Mouse (Mus musculus) heart, embryonic 12.5 days (tissue): ENCODE data around the gene Rab3gap2. TPM values are rescaled to one million over a fixed set of nuclear protein-coding genes. Genes with fewer than 3 reads are reported as not detected.

Source experiments
- ATAC-seq: fragments of 200-750 bp; cut with Nextera tagmentation; 2 replicates; pipeline ENCODE4 v1.8.0; 2017; ENCODE audit warnings: moderate TSS enrichment, moderate library complexity; ENCODE audit not compliant: insufficient number of reproducible peaks, low FRiP score
- H3K27ac ChIP-seq: fragments of 300-500 bp; sonication (generic); 2 replicates; pipeline ENCODE4 v1.5.1; 2016; ENCODE audit warnings: mild to moderate bottlenecking, moderate library complexity; ENCODE audit not compliant: poor library complexity, severe bottlenecking
- H3K27me3 ChIP-seq: fragments of 300-500 bp; sonication (generic); replicated peaks from 2 replicates; pipeline ENCODE4 v1.6.1; 2016; ENCODE audit warnings: mild to moderate bottlenecking, moderate library complexity
- H3K36me3 ChIP-seq: fragments of 300-500 bp; sonication (generic); 2 replicates; pipeline ENCODE4 v1.6.1; 2016; ENCODE audit warnings: mild to moderate bottlenecking, moderate library complexity
- H3K4me1 ChIP-seq: fragments of 300-500 bp; sonication (generic); replicated peaks from 2 replicates; pipeline ENCODE4 v1.6.1; 2016; ENCODE audit warnings: mild to moderate bottlenecking
- H3K4me2 ChIP-seq: fragments of 300-500 bp; sonication (generic); 2 replicates; pipeline ENCODE4 v1.6.1; 2016; ENCODE audit warnings: mild to moderate bottlenecking, moderate library complexity
- H3K4me3 ChIP-seq: fragments of 300-500 bp; sonication (generic); 2 replicates; pipeline ENCODE4 v1.5.1; 2016; ENCODE audit warnings: mild to moderate bottlenecking
- H3K9ac ChIP-seq: fragments of 300-500 bp; sonication (generic); 2 replicates; pipeline ENCODE4 v1.6.1; 2016; ENCODE audit warnings: mild to moderate bottlenecking, moderate library complexity
- H3K9me3 ChIP-seq: fragments of 300-500 bp; sonication (generic); replicated peaks from 2 replicates; pipeline ENCODE4 v1.6.1; 2016; ENCODE audit warnings: mild to moderate bottlenecking, moderate library complexity
- WGBS: fragments of 180-500 bp; shearing (Covaris S2); methylation state at CpG from one replicate; pipeline ENCODE4 v1.1.7; 2016; 5-methylcytosine and 5-hydroxymethylcytosine counted together
- polyA plus RNA-seq: library from polyadenylated mRNA; unstranded; fragments of >200 nt; fragmentation: Nextera tagmentation; extraction: Ambion mirVana; gene quantifications from 2 replicates; pipeline ENCODE4 v1.2.1, GENCODE M21; 2016

The Rab3gap2 gene
- polyA plus RNA-seq, 1 experiment from 2014 or later, result 19.1 TPM

- no peak overlapping the region for H3K4me3 ChIP-seq
These were observed 23.0 kb downstream of the Rab3gap2 start for GRCm38 (mm10) chr1:185226889-185227288.

GRCm38 (mm10) chr1:185227766-185228165, 23.8 kb downstream of the Rab3gap2 start:
- Histone ChIP-seq H3K4me3 (no peak overlapping the region), H3K9ac (no peak overlapping the region), H3K27ac (no peak overlapping the region), H3K9me3 (no peaks in the 10 kb centered on the region), H3K4me1 (peaks cover 8% of the 10 kb centered on the region), H3K4me2 (no peak overlapping the region), H3K36me3 (peaks cover 31% of the 10 kb centered on the region), H3K27me3 (no peaks in the 10 kb centered on the region)
- ATAC-seq, result no peak
- 84% methylated on average over 7 of the region's 7 CpGs for WGBS

More at GRCm38 (mm10) chr1:185226889-185227288, 23.0 kb downstream of the Rab3gap2 start:
- no peaks in the 10 kb centered on the region for H3K9me3 ChIP-seq
- 87% methylated on average over 6 of the region's 6 CpGs for WGBS
- H3K27me3 ChIP-seq, result no peaks in the 10 kb centered on the region
- H3K36me3 ChIP-seq, result peaks cover 40% of the 10 kb centered on the region
- ATAC-seq, result no peak
- peaks cover 8% of the 10 kb centered on the region for H3K4me1 ChIP-seq
- no peak overlapping the region for H3K4me2 ChIP-seq
- H3K27ac ChIP-seq, result no peak overlapping the region
- H3K9ac ChIP-seq, result no peak overlapping the region

- peak; percentile 87 for ATAC-seq
- 49% methylated on average over 7 of the region's 7 CpGs for WGBS
- Histone ChIP-seq H3K4me2 (no peak overlapping the region; the same call in 1 of the 2 replicates), H3K4me1 (peaks cover 14% of the 10 kb centered on the region), H3K36me3 (peaks cover 31% of the 10 kb centered on the region), H3K27me3 (no peaks in the 10 kb centered on the region), H3K27ac (peak overlapping the region; percentile 66), H3K9me3 (no peaks in the 10 kb centered on the region), H3K4me3 (no peak overlapping the region), H3K9ac (no peak overlapping the region)
These were observed 25.7 kb downstream of the Rab3gap2 start for GRCm38 (mm10) chr1:185229406-185230201.

- Histone ChIP-seq H3K9ac (no peak overlapping the region), H3K4me2 (no peak overlapping the region), H3K36me3 (peaks cover 48% of the 10 kb centered on the region), H3K4me3 (no peak overlapping the region), H3K27ac (no peak overlapping the region), H3K27me3 (no peaks in the 10 kb centered on the region), H3K9me3 (no peaks in the 10 kb centered on the region), H3K4me1 (peaks cover 6% of the 10 kb centered on the region; the same call in 1 of the 2 replicates)
- 94% methylated on average over 5 of the region's 5 CpGs for WGBS
- no peak for ATAC-seq
These were observed 31.9 kb downstream of the Rab3gap2 start for GRCm38 (mm10) chr1:185235837-185236236.

- WGBS, result 83% methylated on average over 4 of the region's 4 CpGs
- peaks cover 55% of the 10 kb centered on the region for H3K36me3 ChIP-seq
These were observed 32.6 kb downstream of the Rab3gap2 start for GRCm38 (mm10) chr1:185236530-185236929.

GRCm38 (mm10) chr1:185243013-185243412, 39.1 kb downstream of the Rab3gap2 start:
- H3K27me3 ChIP-seq, result no peaks in the 10 kb centered on the region
- H3K4me1 ChIP-seq, result no peaks in the 10 kb centered on the region
- H3K9me3 ChIP-seq, result no peaks in the 10 kb centered on the region
- ATAC-seq, result no peak
- 89% methylated on average over 8 of the region's 8 CpGs for WGBS
- H3K27ac ChIP-seq, result no peak overlapping the region
- no peak overlapping the region for H3K4me3 ChIP-seq
- no peak overlapping the region for H3K9ac ChIP-seq
- H3K4me2 ChIP-seq, result no peak overlapping the region
- peaks cover 74% of the 10 kb centered on the region for H3K36me3 ChIP-seq

More at GRCm38 (mm10) chr1:185236530-185236929, 32.6 kb downstream of the Rab3gap2 start:
- Histone ChIP-seq H3K4me2 (no peak overlapping the region), H3K4me3 (no peak overlapping the region), H3K27me3 (no peaks in the 10 kb centered on the region), H3K27ac (no peak overlapping the region), H3K4me1 (peaks cover 6% of the 10 kb centered on the region; the same call in 1 of the 2 replicates), H3K9me3 (no peaks in the 10 kb centered on the region), H3K9ac (no peak overlapping the region)
- no peak for ATAC-seq

GRCm38 (mm10) chr1:185245456-185245855, 41.5 kb downstream of the Rab3gap2 start:
- no peak for ATAC-seq
- Histone ChIP-seq H3K4me1 (no peaks in the 10 kb centered on the region), H3K27me3 (no peaks in the 10 kb centered on the region), H3K4me2 (no peak overlapping the region), H3K4me3 (no peak overlapping the region), H3K9me3 (no peaks in the 10 kb centered on the region), H3K36me3 (peaks cover 79% of the 10 kb centered on the region), H3K27ac (no peak overlapping the region), H3K9ac (no peak overlapping the region)
- 83% methylated on average over 7 of the region's 7 CpGs for WGBS

- H3K27me3 ChIP-seq, result no peaks in the 10 kb centered on the region
- peaks cover 77% of the 10 kb centered on the region for H3K36me3 ChIP-seq
- H3K4me2 ChIP-seq, result no peak overlapping the region
- no peak overlapping the region for H3K4me3 ChIP-seq
- H3K9ac ChIP-seq, result no peak overlapping the region
- H3K27ac ChIP-seq, result no peak overlapping the region
- no peak for ATAC-seq
- peaks cover 13% of the 10 kb centered on the region for H3K4me1 ChIP-seq
- WGBS, result 91% methylated on average over 20 of the region's 20 CpGs
- H3K9me3 ChIP-seq, result no peaks in the 10 kb centered on the region
These were observed 43.6 kb downstream of the Rab3gap2 start for GRCm38 (mm10) chr1:185247429-185248085.

GRCm38 (mm10) chr1:185248728-185249127, 44.8 kb downstream of the Rab3gap2 start:
- 82% methylated on average over 8 of the region's 8 CpGs for WGBS
- no peak overlapping the region for H3K4me3 ChIP-seq
- H3K9me3 ChIP-seq, result no peaks in the 10 kb centered on the region
- H3K36me3 ChIP-seq, result peaks cover 77% of the 10 kb centered on the region
- ATAC-seq, result no peak
- no peak overlapping the region for H3K27ac ChIP-seq
- no peaks in the 10 kb centered on the region for H3K27me3 ChIP-seq
- H3K9ac ChIP-seq, result no peak overlapping the region
- peaks cover 24% of the 10 kb centered on the region for H3K4me1 ChIP-seq
- no peak overlapping the region for H3K4me2 ChIP-seq

GRCm38 (mm10) chr1:185252351-185252750, 48.4 kb downstream of the Rab3gap2 start:
- Histone ChIP-seq H3K4me1 (peaks cover 33% of the 10 kb centered on the region), H3K9ac (no peak overlapping the region), H3K9me3 (no peaks in the 10 kb centered on the region), H3K4me3 (no peak overlapping the region), H3K4me2 (no peak overlapping the region), H3K27me3 (no peaks in the 10 kb centered on the region), H3K36me3 (peaks cover 60% of the 10 kb centered on the region), H3K27ac (0 out of 2 replicates have a peak overlapping the region, but pooled peaks have one; percentile 0)
- 83% methylated on average over 3 of the region's 3 CpGs for WGBS
- no peak for ATAC-seq

- H3K36me3 ChIP-seq, result peaks cover 54% of the 10 kb centered on the region
- no peak for ATAC-seq
- no peak overlapping the region for H3K27ac ChIP-seq
These were observed 49.4 kb downstream of the Rab3gap2 start for GRCm38 (mm10) chr1:185253140-185253892.

More at GRCm38 (mm10) chr1:185253140-185253892, 49.4 kb downstream of the Rab3gap2 start:
- Histone ChIP-seq H3K4me1 (peaks cover 33% of the 10 kb centered on the region), H3K4me2 (no peak overlapping the region), H3K9ac (no peak overlapping the region), H3K27me3 (no peaks in the 10 kb centered on the region), H3K4me3 (no peak overlapping the region), H3K9me3 (no peaks in the 10 kb centered on the region)
- 63% methylated on average over 12 of the region's 12 CpGs for WGBS
